Mouse (Mus musculus) monocyte, adult 2 months (primary cell): ENCODE measurements around the gene Vps45.

ENCODE experiments used
- DNase-seq, 2 experiments: peaks; one replicate each; pipeline ENCODE4 v3.0.0; 2022; ENCODE audit warnings: low spot score in 2 of 2, low read depth in 1 of 2

Gene Vps45

DNA sequence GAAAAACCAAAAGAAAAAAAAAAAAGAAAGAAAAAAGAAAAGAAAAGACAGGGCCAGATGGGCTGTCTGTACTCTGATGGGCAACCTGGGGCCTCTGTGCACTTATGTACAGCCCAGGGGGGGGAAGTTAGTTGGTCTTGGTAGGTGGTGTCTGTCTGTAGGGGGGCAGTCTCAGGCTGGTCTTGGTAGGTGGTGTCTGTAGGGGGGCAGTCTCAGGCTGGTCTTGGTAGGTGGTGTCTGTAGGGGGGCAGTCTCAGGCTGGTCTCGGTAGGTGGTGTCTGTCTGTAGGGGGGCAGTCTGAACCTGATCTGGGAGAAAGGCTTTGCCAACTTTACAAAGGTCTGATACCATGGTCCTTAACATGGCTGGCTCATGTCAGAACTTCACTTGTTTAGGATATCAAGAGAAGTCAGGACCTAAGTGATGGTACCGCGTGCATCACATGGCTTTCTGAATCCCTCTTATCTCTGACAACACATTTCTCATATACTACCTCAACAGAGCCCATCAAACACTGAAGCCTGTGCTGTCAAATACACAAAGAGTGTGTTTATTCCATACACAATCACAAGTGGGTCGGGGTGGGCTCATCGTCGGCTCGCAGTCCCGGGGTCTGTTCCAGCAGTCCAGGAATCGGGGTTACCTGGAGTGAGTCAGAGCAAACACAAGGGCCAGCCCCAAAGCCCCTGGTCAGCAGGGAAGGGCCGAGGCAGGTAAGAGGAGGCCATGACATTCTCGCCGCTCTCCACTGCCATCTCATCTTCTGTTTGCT is 58.8 kb downstream of the Vps45 start:
- no peak for DNase-seq

DNA sequence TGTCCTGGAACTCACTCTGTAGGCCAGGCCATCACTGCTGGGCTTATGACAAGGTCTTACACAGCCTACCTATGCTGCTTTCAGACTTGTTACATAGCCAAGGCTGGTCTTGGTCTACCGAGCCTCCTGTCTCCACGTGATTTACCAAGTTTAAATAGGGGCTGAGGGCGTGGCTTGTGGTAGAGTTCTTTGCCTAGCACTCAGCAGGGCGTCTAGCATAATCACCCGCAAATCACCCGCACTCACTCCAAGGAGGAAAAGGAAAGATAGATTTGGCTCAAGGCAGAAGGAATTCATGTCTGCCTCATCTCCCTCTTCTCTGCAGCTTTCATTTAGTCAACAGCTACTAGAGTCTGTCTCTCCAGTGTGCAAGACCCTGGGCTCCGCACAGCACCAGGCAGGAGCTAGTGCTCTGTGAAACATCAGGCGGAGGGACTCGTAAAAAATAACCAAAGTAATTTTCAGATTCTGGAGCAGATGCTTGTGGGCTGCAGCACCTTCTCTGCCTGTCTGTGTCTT is 61.0 kb downstream of the Vps45 start:
- DNase-seq: no peak

DNA sequence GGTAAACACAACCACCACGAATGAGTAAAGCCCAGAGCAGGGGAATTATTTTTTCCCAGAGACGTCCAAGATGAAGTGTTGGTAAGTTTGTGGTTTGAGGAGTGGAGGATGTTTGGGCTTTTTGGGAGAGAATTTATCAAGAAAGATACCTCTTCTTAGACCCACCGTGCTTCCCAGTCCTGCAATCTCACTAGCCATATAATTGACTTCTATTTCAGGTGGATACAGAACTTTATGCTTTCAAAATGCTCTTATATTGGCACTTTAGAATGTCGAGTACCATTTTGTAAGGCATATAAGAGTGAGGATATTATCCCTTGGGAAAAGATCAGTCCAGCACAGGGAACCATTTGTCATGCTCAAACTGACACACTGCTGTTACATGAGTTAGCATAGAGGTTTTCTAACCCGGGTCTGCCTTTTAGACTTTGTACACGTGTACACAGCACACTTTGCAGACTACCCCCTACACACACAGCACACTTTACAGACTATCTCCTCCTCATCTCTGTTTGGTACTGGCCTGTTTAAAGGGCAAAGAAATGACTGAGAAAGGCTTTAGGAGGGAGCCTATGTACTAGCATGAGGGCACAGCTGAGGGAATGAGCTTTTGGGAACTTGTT is 61.7 kb downstream of the Vps45 start:
- DNase-seq: no peak

DNA sequence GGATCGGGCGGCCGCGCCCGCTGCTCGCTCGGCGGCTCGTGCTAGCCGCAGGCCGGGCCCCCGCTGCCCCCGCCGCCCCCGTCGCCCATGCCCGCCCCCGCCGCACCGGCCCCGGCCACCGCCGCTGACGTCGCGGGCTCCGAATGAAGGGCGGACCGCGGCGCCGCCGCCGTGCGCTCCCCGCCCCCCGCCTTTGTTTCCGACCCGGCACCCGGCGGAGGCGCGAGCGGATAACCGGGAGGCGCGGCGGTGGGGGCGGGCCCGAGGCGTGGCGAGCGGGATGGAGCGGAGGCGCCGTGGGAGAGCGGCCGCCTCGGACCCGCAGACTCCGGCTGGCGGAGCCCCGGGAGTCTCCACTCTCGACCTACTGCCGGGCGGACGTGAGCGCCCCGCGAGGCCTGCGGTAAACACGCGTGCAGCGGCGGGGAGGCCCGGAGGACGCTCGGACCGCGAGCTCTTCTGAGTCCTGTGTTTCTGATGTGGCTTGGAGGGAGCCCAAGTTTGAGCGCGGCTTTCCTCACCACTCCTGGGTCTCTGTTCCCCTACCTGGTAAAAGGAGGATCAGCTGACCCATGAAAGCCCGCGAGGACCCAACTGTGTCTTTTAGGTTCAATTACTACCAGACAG is 62.4 kb downstream of the Vps45 start, which contains the start of gene Plekho1:
Plekho1 (minus strand) TSS at position 200 of the 627 bp plus-strand sequence.
- DNase-seq: no peak

DNA sequence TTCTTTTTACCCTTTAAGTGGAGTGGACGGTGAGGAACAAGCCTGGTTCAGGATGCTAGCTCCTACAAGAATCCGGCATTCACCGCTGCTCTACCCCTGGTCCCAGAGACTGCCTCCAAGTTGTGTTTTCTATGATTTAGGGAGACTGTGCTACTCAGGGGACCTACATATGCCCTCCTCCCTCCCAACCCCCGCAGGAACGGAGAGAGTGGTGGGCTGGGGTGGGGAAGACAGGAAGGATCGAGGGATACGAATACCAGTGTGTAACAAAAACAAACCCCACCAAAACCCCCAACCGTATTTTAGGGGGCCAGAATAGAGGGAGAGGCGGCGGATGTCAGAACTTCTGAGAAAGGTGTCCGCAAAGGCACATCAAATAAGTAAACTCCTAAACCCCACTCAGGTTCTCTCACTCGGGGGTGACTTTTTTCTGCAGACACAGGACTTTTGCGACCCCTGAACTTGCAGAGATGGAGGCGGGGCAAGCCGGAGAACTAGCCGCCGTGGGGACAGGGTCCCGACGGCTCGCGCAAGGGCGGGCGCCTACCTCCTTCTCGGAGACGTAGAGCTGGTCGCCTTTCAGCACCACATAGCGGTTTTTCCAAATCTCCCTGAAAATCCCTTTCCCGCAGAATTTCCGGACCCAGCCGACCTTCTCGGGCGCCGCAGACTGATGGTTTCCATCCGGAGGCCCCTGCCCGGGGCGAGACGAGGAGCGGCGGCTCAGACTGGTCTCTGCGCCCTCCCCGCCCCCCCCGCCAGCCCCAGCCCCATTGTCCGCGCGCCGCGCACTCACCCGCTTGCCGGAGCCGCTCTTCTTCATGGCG is 63.1 kb downstream of the Vps45 start:
- DNase-seq: no peak

DNA sequence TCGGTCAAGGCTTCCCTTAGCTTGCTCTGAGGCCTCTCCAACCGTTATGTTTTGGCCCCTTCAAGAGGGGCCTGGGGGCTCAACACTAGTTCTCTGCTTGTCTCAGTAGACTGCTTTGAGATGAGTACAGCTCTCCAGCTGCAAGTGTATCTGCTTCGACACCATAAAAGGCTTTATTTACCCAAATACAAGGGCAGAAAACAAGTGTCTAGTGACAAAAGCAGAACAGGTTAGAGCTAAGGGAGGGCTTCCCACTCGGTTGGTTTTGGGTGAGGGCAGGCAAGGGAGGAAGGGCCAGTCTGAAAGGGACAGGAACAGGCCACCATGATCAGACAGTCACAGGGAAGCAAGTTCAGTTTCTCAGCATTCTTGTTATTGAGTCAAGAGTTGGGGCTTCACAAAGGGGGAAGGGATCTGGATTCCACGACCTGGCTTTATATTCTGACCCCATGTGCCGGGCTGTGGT is 63.9 kb downstream of the Vps45 start:
- DNase-seq: peak in 1 of 2 experiments; percentile 49

DNA sequence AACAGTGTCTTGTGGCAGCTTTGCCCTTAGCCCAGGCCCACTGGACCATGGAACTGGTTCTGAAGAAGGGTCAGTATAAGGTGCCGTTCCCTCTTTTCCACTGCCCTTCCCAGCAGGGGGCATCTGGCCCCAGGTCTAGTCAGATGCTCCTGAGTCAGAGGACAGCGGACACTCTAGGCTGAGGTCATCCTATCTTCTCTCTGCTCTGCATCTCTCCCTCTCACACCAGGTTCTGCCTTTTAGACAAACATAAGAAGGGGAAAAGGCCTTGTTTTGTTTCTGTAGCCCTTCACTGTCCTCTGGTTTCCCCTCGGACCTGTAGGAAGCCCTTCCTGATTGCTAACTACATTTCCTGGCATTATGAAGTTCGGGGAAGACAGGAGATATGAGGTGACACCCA is 64.4 kb downstream of the Vps45 start:
- DNase-seq: no peak

DNA sequence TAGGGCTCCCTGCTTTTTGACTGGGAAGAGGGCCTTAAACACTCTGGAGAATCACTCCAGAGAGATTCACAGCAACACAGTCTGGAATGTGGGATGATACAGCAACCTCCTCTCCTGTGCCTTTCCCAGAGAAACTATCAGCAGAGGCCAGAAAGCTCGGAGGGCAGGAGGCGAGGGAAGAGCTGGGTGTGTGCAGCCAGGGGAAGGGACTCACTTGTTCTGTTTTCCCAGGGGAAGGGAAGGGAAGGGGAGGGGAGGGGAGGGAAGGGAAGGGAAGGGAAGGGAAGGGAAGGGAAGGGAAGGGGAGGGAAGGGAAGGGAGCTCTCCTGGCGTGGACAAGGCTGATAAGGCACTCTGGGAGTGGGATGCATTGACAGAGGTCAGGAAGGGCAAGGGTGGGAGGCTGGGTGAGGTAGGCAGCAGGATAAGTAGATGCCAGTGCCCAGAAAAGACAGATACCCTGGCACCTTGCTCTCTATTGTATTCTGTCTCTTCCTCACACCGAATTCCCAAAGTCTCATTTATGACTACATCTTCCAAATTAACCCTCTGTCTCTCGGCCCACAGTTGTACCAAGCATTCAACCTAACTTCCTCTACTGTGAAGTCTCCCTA is 65.2 kb downstream of the Vps45 start:
- no peak for DNase-seq

DNA sequence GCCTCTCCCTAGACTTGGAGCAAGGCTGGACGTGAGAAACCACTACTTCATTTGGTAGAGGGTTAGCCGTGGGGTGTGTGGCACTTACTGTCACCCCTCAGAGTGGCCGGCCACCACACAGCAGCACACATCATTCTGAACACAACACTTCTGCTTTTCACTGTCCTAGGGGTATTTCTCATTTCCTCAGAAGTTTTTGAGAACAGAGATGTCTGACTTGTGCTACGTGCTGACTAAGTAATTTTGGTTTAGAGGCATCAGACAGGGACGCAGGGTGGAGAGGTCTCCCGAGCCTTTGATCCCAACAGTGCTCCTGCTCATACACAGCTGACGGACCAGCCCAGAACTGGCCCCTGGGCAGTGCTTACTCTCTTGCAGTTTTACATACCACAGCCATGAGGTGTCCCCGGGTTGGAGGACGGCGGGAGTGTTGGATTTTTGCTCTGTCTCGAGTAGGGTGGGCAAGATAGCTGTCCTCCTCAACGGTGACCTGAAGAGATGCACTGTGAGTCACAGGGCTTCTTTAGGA is 67.8 kb downstream of the Vps45 start:
- peak in 1 of 2 experiments; percentile 58 for DNase-seq

DNA sequence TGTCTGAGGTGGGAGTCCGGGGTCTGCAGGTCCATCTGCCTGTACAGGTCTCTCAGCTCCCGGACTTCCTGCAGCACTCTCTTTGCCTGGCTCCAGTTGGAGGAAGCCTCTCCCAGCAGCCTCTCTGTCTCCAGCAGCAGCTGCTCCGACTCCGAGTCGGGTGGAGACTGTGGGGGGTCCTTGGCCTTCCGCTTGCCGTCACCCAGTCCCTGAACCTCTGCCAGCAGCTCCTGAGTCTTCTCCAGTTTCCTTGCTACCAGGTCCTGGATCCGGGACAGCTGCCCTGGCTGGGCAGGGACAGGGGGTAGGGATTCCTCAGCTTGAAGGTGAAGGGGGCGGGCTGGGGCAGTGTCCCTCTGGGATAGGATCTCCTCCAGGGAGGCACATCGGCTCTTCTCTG is 69.3 kb downstream of the Vps45 start:
- DNase-seq: no peak

DNA sequence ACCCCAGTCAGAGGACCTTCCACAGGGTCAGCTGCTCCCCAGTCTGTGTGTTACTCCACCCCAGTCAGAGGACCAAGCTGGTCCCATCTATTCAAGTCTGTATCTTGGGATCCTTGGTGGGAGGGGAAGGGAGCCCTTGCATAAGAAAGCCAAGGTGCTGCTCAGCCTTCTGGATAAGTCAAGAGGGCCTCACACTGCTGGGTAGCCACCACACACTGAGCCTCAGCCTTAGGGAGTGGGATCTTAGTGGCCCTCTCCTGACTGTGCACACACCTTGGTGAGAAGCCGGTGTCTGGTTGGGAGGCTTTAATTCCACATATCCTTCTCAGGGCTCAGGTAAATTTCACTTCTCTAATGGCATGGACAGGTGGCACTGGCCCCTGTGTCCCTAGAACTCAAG is 70.1 kb downstream of the Vps45 start:
- DNase-seq: no peak

DNA sequence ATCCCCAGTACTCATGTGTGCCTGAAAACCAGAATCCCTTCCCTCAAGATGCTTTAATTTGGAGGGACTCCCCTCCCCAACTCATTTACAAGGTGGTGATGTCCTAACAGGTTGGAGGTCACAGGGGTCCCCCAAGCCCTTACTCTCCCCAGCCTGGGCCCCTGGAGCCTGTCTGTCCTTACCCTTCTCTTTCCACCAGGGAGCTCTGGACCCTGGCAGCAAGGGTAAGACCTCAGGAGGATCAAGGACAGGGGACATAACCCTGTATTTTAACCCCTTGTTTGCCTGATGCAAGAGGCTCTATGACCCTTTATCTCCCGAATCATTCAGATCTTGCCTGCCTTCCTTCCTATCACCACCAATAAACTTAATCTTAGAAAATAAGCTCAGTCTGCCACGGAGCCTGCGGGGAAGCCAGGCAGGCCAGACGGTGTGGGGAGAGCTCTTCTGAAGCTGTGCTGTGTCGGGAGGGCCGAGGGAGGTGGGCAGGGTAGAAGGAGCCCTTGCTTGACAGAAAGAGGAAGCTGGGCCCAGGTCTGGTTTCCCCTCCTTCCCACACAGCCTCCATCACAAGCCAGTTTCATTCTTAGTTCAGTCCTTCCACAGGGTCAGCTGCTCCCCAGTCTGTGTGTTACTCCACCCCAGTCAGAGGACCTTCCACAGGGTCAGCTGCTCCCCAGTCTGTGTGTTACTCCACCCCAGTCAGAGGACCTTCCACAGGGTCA is 70.7 kb downstream of the Vps45 start:
- DNase-seq: peak in 1 of 2 experiments; percentile 67

DNA sequence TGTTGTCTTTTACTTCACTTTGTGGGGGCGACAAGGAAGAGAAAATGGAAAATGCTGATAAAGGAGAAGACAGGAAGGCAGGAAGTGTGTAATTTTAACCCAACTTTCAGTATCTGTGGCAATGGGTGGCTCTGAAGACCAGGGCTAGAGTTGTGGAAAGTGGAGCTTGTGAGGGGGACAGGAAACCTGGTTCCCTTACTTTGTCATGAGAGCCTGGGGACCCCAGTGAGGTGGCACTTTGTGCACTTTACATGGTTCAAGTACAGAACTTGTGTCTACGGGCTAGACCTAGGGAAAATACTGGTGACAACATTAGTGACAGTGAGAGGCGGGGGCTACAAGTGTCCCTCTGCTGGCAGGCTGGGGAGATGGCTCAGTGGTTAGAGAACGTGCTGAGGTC is 71.3 kb downstream of the Vps45 start:
- DNase-seq: no peak

DNA sequence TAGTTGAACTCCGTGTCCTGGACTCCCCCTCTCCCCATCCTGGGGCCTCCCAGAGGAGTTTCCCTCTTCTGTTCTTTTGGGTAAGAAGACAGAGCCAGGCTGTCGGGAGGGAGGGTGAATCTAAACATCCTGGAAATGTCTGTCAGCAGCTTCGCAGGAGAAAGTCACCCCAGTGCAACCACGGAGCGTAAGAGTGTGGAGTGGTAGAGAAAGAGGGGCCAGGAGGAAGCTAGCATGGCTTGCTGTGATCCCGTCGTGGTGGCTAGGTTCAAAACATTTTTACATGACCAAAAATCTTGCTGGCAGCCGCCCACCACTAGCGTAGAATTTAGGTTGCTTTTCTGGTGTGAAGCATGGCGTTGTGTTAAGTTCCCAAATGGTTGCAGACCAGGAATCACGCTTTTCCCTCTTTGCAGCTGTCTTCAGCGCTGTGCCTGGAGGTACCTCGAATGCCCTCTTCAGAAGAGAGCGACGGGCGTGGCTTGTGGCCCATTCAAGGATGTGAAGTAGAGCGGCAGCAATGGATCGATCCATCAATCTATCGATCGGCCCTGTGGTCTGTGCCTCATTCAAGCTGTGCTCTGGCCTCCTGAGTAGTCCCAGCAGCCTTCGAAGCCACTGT is 72.2 kb downstream of the Vps45 start:
- DNase-seq: no peak

DNA sequence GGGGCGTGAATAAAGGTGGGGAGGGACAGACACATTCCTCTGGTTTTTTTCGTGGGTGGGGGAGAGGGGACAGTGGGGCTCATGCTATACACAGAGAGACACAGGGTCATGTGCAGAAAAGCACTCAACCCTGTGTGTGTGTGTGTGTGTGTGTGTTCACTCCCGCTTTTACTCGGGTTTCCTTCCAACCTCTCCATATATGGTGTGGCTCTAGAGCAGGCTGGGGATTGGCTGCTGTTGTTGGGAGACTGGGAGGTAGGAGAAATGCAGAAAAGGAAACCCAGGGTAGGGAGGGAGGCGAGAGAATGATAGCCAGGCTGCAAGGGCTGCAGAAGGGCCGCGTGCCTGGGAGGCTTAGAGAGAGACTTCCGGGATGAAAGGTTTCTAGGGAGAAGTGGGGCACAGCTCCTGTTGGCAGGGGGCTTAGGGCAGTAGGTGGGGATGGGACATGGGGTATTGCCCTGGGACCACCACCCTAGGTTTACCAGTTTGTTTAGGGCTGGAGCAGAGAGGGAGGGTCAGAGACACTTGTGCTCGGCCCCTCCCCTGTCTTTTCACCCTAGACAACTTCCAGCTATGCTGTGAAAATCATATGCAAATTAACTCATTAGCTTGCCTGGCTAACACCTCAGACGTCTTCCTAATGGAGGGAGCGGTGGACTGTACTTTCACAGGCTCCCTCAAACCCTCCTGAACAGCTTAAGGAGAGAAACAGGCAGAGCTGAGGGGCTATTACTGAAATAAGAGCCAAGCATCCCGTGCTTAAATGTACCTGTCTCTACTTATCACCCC is 72.9 kb downstream of the Vps45 start:
- no peak for DNase-seq

DNA sequence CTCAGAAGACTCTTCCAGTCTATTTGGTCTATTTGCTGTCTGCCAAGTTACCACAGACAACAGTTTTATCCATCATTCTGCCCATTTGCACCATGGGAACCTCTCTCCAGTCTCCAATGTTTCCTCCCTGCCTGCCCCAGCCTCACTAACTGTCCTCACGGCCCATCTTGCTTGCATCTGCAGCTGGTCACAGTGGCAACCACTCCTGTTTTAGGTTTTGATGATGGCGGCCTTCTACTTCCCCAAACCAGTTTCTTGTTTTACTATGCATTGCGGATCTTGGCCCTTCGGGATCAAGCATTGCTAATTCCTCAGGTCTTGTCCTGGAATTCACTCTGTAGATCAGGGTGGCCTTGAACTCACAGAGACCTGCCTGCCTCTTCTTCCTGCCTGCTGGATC is 76.1 kb downstream of the Vps45 start:
- no peak for DNase-seq

DNA sequence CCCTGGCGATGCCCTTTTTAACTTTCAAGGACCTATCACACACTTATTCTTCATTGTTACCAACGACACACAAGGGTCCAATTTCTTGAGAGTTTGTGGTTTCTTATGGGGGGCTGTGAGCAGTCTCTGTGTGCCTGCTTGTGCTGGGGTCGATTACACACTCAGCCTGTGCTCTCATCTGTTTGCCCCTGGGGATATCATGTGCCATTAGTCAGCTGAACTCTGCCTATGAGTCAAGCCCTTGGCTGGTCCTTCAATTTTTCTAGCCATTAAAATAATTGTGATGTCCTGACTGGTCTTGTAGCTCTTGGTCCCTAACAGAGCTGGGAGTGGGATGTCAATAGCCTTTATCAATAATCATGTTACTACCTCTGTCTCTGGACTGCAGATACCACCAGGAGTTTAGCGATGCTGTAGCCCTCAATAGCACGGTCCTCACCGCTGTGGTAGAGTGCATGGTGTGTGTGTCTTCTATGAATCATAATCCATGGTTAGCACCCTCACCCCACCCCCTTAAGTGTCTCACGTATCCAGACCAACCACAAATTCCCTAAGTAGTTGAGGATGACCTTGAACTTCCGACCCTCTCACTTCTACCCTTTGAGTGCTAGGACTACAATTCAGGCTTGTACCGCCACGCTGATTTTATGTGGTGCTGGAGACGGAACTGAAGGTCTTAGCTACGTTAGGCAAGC is 77.8 kb downstream of the Vps45 start:
- DNase-seq: no peak

DNA sequence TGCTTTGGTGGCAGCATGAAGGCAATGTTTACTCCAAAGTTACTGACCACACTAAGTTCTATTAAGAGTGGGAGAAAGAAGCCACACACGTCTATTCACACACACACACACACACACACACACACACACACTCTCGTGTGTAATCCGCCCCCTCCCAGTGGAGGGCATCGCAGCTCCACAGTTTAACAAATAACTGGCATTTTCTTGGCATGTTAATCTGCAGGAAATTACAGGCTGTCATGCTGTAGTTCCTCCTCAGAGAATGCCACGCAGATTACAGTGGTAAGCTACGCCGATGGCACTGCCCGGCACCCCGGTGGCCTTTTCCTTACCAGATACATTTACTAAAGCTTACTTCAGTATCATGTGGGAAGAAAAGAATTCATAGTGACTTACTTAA is 80.0 kb downstream of the Vps45 start:
- no peak for DNase-seq
